Mouse (Mus musculus) cerebellum, adult 2 months (tissue): ENCODE data around the gene Eef1g. TPM values are rescaled to one million over a fixed set of nuclear protein-coding genes. Genes with fewer than 3 reads are reported as not detected.

Experiments
- DNase-seq, 2 experiments: peaks; one replicate each; pipeline ENCODE4 v3.0.0; 2021
- H3K27ac ChIP-seq: fragments of 200-500 bp; 2 replicates; pipeline ENCODE4 v1.5.1; 2012; ENCODE audit warnings: low read length, control low read depth, inconsistent platforms; ENCODE audit not compliant: insufficient read depth
- H3K27me3 ChIP-seq: fragments of 200-500 bp; 2 replicates; pipeline ENCODE4 v1.6.1; 2012; ENCODE audit warnings: inconsistent platforms, mild to moderate bottlenecking, low read length, moderate library complexity; ENCODE audit not compliant: control insufficient read depth, insufficient read depth
- H3K4me1 ChIP-seq: fragments of 200-500 bp; 2 replicates; pipeline ENCODE4 v1.6.1; 2011; ENCODE audit warnings: low read length; ENCODE audit not compliant: control insufficient read depth, insufficient read depth
- H3K4me3 ChIP-seq: fragments of 200-500 bp; replicated peaks from 2 replicates; pipeline ENCODE3; 2011; ENCODE audit warnings: mild to moderate bottlenecking, low read depth, low read length, control low read depth; ENCODE audit not compliant: insufficient read depth
- CTCF ChIP-seq: fragments of 200-500 bp; IDR thresholded peaks from 2 replicates; pipeline ENCODE4 v1.5.1; 2011; ENCODE audit warnings: low read depth, mild to moderate bottlenecking, control low read depth, low read length, moderate library complexity, borderline replicate concordance; ENCODE audit not compliant: insufficient read depth
- POLR2A ChIP-seq: fragments of 200-500 bp; IDR thresholded peaks from 2 replicates; pipeline ENCODE4 v1.6.1; 2011; ENCODE audit warnings: low read length, control low read depth, borderline replicate concordance; ENCODE audit not compliant: insufficient read depth
- WGBS: fragments of 180-500 bp; shearing (Covaris S2); methylation state at CpG from one replicate; pipeline ENCODE4 v1.1.7; 2018; 5-methylcytosine and 5-hydroxymethylcytosine counted together
- polyA plus RNA-seq: library from polyadenylated mRNA; depleted of rRNA; stranded (reverse); fragments of >200 nt; gene quantifications from 2 replicates; pipeline ENCODE4 v1.2.3, GENCODE M21; 2012

The Eef1g gene
- polyA plus RNA-seq, 1 experiment, result 281 TPM

GRCm38 (mm10) chr19:8927891-8928525 lies 38.8 kb upstream of the Eef1g start:
- 91% methylated on average over 12 of the region's 12 CpGs for WGBS
- no peak overlapping the region for H3K4me3 ChIP-seq
- no peak for TF ChIP-seq POLR2A
- no peak for TF ChIP-seq CTCF
- H3K4me1 ChIP-seq, result peaks cover 5% of the 10 kb centered on the region; the same call in 1 of the 2 replicates
- H3K27me3 ChIP-seq, result no peaks in the 10 kb centered on the region
- no peak for DNase-seq
- H3K27ac ChIP-seq, result no peak overlapping the region

- DNase-seq, result peak in 1 of 2 experiments; percentile 67
- H3K27ac ChIP-seq, result peak overlapping the region; percentile 41
- 4% methylated on average over 16 of the region's 16 CpGs for WGBS
- peak overlapping the region; percentile 68 for H3K4me3 ChIP-seq
- TF ChIP-seq CTCF (no peak), POLR2A (no peak)
- H3K4me1 ChIP-seq, result peaks cover 5% of the 10 kb centered on the region; the same call in 1 of the 2 replicates
- no peaks in the 10 kb centered on the region for H3K27me3 ChIP-seq
Measured at GRCm38 (mm10) chr19:8928689-8929223, 38.1 kb upstream of the Eef1g start.

DNA sequence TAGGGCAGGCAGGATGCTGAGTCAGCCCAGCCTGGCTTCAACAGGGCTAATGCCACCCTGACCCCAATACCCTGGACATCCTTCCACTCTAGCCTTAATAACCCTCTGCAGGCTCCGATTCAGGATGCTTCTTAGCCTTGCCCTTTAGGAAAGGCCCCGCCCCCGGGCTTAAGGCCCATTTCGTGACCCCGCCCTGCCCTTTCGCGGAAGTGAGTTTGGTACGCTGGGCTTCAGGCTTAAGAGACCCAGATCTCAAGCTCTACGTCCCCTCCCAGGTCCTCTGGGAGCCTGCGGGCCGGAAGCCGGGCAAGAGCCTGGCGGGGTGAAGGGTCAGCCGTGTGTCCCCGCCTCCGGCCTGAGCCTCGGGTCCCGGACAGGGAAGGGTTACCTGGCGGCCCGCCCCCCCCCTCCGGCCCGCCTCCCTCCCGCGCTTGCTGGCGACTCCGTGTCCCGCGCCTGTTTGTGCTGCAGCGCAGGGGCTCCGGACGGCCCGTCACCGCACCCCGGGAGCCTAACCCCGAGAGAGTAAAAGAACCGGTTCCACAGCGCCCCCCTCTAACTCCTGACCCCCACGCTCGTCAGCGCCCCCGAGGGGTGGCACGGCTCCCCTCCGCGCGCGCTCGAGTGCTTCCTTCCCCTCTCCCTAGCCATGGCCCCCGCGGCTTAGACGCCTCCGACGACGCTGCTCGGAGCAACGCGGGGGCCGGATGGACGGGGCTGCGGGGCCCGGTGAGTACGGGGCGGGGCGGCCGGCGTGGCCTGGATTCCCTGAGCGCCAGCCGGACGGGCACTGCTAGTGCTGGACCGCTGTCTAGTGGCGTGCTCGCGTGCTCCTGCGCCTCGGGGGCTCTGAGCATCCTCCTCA lies 37.4 kb upstream of the Eef1g start, which contains the start of the genes Rom1 and Eml3:
Rom1 (minus strand) TSS at position 133 of the 865 bp plus-strand sequence.
Eml3 (plus strand) TSS at position 329 of the 865 bp plus-strand sequence.
- peaks cover 5% of the 10 kb centered on the region; the same call in 1 of the 2 replicates for H3K4me1 ChIP-seq
- peak within 1 kb of the TSS; percentile 68 for H3K4me3 ChIP-seq
- peak within 1 kb of the TSS; percentile 73 for H3K27ac ChIP-seq
- no peaks in the 10 kb centered on the region for H3K27me3 ChIP-seq
- peak; percentile 77 to 85 for DNase-seq
- no peak for TF ChIP-seq POLR2A
- TF ChIP-seq CTCF, result no peak
- WGBS, result under 1% methylated on average over 59 of the region's 74 CpGs

DNA sequence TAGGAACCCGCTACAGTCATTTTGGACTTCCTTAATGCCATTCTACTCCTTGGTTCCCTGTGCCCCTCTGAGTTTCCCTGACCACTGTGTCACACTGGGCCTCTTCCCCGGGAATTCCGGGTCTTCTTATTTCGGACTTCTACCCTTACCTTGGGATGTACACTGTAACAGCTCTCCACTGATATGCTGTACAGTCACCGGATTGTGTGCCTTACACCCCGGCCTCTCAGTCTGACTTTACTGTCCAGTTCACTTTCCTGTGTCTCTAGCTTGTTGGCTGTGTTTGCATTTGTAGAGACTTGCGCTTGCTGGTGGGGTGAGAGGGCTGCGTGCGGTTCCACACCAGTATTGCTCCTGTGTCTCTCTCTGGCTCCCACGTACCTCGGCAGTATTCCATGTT lies 36.7 kb upstream of the Eef1g start:
- 18% methylated on average over 11 of the region's 11 CpGs for WGBS
- peak overlapping the region; percentile 73 for H3K27ac ChIP-seq

GRCm38 (mm10) chr19:8930771-8931170 lies 36.1 kb upstream of the Eef1g start:
- DNase-seq, result no peak
- WGBS, result 85% methylated on average over 7 of the region's 7 CpGs
- TF ChIP-seq POLR2A, result no peak
- TF ChIP-seq CTCF, result no peak
- Histone ChIP-seq H3K4me3 (no peak overlapping the region), H3K27ac (no peak overlapping the region), H3K27me3 (no peaks in the 10 kb centered on the region), H3K4me1 (peaks cover 5% of the 10 kb centered on the region; the same call in 1 of the 2 replicates)

More for the DNA sequence above, 36.7 kb upstream of the Eef1g start:
- Histone ChIP-seq H3K27me3 (no peaks in the 10 kb centered on the region), H3K4me3 (peak overlapping the region; percentile 68), H3K4me1 (peaks cover 5% of the 10 kb centered on the region; the same call in 1 of the 2 replicates)
- DNase-seq, result no peak
- no peak for TF ChIP-seq POLR2A
- no peak for TF ChIP-seq CTCF

GRCm38 (mm10) chr19:8936736-8937135 lies 30.1 kb upstream of the Eef1g start:
- H3K4me1 ChIP-seq, result peaks cover 4% of the 10 kb centered on the region; the same call in 1 of the 2 replicates

DNA sequence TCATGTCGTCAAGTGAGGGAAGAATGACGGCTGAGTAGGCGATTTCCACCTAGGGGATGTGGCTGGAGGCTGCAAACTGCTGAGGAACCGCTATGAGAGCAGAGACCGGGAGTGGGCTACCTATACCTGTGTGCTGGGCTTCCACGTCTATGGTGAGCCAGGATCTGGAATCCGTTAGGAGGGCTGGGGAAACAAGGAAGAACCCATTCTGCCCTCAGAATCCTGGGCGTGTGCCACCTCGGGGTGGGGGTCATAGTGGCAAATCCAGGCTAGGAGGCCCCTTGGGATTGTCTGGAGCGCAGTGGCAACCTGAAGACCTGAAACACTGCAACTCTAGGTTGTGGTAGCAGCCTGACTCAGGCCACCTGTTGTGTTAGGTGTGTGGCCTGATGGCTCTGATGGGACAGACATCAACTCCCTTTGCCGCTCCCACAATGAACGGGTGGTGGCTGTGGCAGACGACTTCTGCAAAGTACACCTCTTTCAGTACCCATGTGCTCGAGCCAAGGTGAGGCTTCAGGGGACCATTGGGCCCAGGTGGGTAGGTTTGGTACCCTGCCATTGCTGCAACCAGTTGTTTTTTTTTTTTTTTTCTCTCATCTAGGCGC lies 26.2 kb upstream of the Eef1g start:
- 80% methylated on average over 15 of the region's 15 CpGs for WGBS
- H3K27ac ChIP-seq, result no peak overlapping the region
- H3K27me3 ChIP-seq, result no peaks in the 10 kb centered on the region
- no peak overlapping the region for H3K4me3 ChIP-seq
- peaks cover 10% of the 10 kb centered on the region for H3K4me1 ChIP-seq
- peak in 1 of 2 experiments; percentile 23 for DNase-seq
- TF ChIP-seq CTCF, result no peak
- no peak for TF ChIP-seq POLR2A

More at GRCm38 (mm10) chr19:8936736-8937135, 30.1 kb upstream of the Eef1g start:
- no peak overlapping the region for H3K4me3 ChIP-seq
- TF ChIP-seq POLR2A (no peak), CTCF (no peak)
- 82% methylated on average over 2 of the region's 2 CpGs for WGBS
- H3K27ac ChIP-seq, result no peak overlapping the region
- no peaks in the 10 kb centered on the region for H3K27me3 ChIP-seq
- DNase-seq, result no peak
